Mouse (Mus musculus) heart, embryonic 15.5 days (tissue): ENCODE measurements at regions not wholly inside any gene's neighbourhood (a gene's known extent, or its start where the extent isn't known, plus 50 kb on each side); places are given as distances from the start of the nearest gene placed in this dataset.
A peak's percentile ranks its signal among the peaks of the same experiment; 100 is the strongest.

ENCODE experiments used
- ATAC-seq: fragments of 200-750 bp; cut with Nextera tagmentation; replicated peaks from 2 replicates; pipeline ENCODE4 v1.8.0; 2017; ENCODE audit warnings: low read depth, moderate TSS enrichment; ENCODE audit not compliant: insufficient number of reproducible peaks, insufficient read depth, low FRiP score
- H3K27ac ChIP-seq: fragments of 300-500 bp; sonication (generic); 2 replicates; pipeline ENCODE4 v1.5.1; 2015; ENCODE audit warnings: mild to moderate bottlenecking, inconsistent platforms
- H3K27me3 ChIP-seq: fragments of 300-500 bp; sonication (generic); 2 replicates; pipeline ENCODE4 v1.6.1; 2015; ENCODE audit warnings: inconsistent platforms
- H3K36me3 ChIP-seq: fragments of 300-500 bp; sonication (generic); 2 replicates; pipeline ENCODE4 v1.6.1; 2015; ENCODE audit warnings: mild to moderate bottlenecking, inconsistent platforms
- H3K4me1 ChIP-seq: fragments of 300-500 bp; sonication (generic); replicated peaks from 2 replicates; pipeline ENCODE4 v1.6.1; 2015; ENCODE audit warnings: inconsistent platforms
- H3K4me2 ChIP-seq: fragments of 300-500 bp; sonication (generic); 2 replicates; pipeline ENCODE4 v1.6.1; 2015; ENCODE audit warnings: inconsistent platforms, mild to moderate bottlenecking, moderate library complexity
- H3K4me3 ChIP-seq: fragments of 300-500 bp; sonication (generic); 2 replicates; pipeline ENCODE4 v1.5.1; 2015; ENCODE audit warnings: mild to moderate bottlenecking, inconsistent platforms
- H3K9ac ChIP-seq: fragments of 300-500 bp; sonication (generic); 2 replicates; pipeline ENCODE4 v1.6.1; 2015; ENCODE audit warnings: mild to moderate bottlenecking, inconsistent platforms
- H3K9me3 ChIP-seq: fragments of 300-500 bp; sonication (generic); replicated peaks from 2 replicates; pipeline ENCODE4 v1.6.1; 2016; ENCODE audit warnings: inconsistent platforms
- WGBS: fragments of 180-500 bp; shearing (Covaris S2); methylation state at CpG from one replicate; pipeline ENCODE4 v1.1.7; 2015; ENCODE audit warnings: mixed read lengths; 5-methylcytosine and 5-hydroxymethylcytosine counted together

DNA sequence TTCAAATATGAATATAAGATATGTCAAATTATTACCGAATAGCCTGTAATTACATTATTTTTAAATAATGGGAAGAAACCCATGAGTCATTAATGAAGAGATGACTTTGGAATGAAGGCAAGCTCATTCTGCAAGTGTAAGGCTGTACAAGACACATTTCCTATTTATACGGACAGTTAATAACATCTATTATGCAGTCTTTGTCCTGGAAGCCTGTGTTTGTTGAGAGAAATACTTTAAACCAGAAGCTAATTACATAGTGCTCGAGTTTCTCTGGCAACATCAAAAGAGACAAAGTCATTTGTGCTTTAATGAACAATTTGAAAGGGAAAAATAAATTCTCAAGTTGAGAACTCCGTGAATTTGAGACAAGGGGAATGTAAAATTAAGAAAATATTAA lies 242.5 kb upstream of the BC052040 start:
- ATAC-seq: no peak
- 77% methylated on average over 4 of the region's 4 CpGs for whole genome bisulfite sequencing
- no peaks in the 10 kb centered on the region for H3K27me3 ChIP-seq
- no peak overlapping the region for H3K4me2 ChIP-seq
- H3K27ac ChIP-seq: no peak overlapping the region
- no peak overlapping the region for H3K9ac ChIP-seq
- H3K9me3 ChIP-seq: no peaks in the 10 kb centered on the region
- no peaks in the 10 kb centered on the region for H3K36me3 ChIP-seq
- H3K4me3 ChIP-seq: no peak overlapping the region
- no peaks in the 10 kb centered on the region for H3K4me1 ChIP-seq

DNA sequence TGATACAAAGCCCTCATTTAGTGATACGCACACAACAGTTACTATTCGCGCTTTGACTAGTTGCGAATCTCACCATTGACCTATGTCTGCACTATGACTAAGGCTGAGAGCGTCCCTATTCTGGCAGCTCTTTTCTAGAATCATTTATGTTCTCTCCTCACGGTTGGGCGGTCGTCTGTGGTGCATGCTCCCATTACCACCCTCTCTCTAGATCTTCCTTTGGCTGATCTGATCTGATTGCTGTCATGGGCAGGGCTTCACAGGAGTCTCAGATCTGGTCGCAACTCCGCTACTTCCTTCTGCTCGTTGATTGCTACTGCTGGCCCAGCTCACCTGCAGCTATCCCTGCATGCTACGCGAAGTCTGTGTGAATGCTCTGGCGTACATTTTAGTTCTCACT lies 239.2 kb upstream of the BC052040 start:
- Histone ChIP-seq H3K9me3 (no peaks in the 10 kb centered on the region), H3K4me3 (no peak overlapping the region), H3K27me3 (no peaks in the 10 kb centered on the region), H3K36me3 (no peaks in the 10 kb centered on the region), H3K27ac (no peak overlapping the region), H3K4me2 (no peak overlapping the region), H3K9ac (no peak overlapping the region), H3K4me1 (no peaks in the 10 kb centered on the region)
- 89% methylated on average over 14 of the region's 14 CpGs for WGBS
- ATAC-seq: no peak

DNA sequence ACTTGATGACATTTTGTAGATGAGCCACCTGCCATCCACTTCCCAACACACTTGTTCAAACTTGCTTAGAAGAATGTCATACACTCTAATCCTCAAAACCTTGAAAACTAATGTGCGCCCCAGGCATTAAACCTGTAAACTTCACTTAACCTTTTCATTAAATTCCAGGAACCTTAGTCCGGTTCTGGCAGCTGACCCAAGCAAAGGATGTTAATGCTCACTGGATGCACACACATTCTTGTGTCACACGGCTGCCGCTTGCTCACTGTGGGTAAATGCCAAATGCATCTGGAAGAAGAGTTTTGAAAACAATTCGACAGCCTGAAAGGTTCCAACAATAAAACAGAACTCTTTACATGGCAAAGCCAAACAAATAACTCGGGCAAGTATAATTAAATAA lies 235.0 kb upstream of the BC052040 start:
- H3K4me2 ChIP-seq: no peak overlapping the region
- H3K9ac ChIP-seq: no peak overlapping the region
- no peaks in the 10 kb centered on the region for H3K27me3 ChIP-seq
- H3K36me3 ChIP-seq: no peaks in the 10 kb centered on the region
- no peak for ATAC-seq
- WGBS: 52% methylated on average over 6 of the region's 6 CpGs
- no peaks in the 10 kb centered on the region for H3K9me3 ChIP-seq
- no peak overlapping the region for H3K4me3 ChIP-seq
- H3K27ac ChIP-seq: no peak overlapping the region
- no peaks in the 10 kb centered on the region for H3K4me1 ChIP-seq

DNA sequence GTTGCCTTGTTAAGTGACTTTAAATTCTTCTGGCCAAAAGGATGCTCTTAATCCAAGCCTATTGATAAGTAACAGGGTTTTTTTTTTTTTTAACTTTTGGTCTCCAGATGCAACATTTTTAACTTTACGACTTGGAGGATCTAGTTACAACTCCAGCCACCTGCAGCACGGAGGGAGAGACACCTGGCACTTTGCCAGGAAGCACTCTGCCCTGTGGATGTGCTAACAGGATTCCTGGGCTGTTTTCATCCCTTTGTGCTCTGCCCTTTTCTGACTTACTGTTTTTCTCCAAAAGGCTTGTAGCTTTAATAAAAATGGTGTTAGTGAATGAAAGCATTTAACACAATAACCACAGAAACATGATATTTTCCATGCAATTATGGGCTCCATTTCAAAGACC lies 233.3 kb upstream of the BC052040 start:
- Histone ChIP-seq H3K27me3 (no peaks in the 10 kb centered on the region), H3K9me3 (no peaks in the 10 kb centered on the region), H3K36me3 (no peaks in the 10 kb centered on the region), H3K27ac (no peak overlapping the region), H3K4me1 (no peaks in the 10 kb centered on the region), H3K9ac (no peak overlapping the region), H3K4me2 (no peak overlapping the region), H3K4me3 (no peak overlapping the region)
- WGBS: 6% methylated on average over 2 of the region's 2 CpGs
- no peak for ATAC-seq

DNA sequence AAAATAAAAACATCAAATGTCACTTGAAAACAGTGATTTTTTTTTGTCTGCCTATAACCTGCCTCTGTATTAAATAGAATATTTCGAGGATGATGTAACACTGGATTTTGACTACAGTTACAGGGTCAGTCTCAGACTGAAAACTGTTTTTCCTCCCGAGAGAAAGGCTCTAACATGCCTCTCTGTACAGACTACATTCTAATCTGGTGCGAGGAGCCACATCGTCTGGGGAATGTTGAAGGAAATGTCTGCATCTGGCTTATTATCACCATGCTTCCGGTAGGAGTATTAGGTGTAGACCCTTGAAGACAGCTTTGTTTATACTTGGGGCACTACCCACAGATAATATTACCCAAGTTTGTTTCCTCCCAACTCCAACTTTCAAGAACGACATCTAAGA lies 210.4 kb upstream of the BC052040 start:
- H3K9me3 ChIP-seq: no peaks in the 10 kb centered on the region
- no peaks in the 10 kb centered on the region for H3K27me3 ChIP-seq
- no peaks in the 10 kb centered on the region for H3K36me3 ChIP-seq
- H3K9ac ChIP-seq: no peak overlapping the region
- WGBS: 31% methylated on average over 6 of the region's 6 CpGs
- no peak overlapping the region for H3K27ac ChIP-seq
- no peak overlapping the region for H3K4me3 ChIP-seq
- H3K4me2 ChIP-seq: no peak overlapping the region
- no peak; the same call in 1 of the 2 replicates for ATAC-seq
- no peaks in the 10 kb centered on the region for H3K4me1 ChIP-seq

DNA sequence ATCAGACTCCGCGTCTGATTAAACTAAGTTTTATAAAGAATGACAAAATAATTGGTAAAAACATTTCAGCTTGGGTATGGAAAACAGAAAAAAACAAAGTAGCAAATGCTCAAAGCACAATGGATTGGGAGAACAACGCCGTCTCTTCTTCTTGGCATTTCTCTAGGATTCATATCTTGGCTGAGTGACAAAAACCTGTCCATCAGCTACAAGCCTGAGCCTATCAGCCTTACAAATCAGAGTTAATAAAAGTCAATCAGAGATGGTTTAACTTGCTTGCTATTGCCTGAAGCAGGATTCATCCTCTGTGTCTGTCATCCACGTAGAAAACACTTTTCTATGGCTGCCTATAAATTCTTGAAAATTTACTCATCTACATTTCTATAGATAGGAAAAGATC lies 206.2 kb upstream of the BC052040 start:
- Histone ChIP-seq H3K9me3 (no peaks in the 10 kb centered on the region), H3K27ac (no peak overlapping the region), H3K4me2 (no peak overlapping the region), H3K9ac (no peak overlapping the region), H3K36me3 (no peaks in the 10 kb centered on the region), H3K27me3 (no peaks in the 10 kb centered on the region), H3K4me1 (no peaks in the 10 kb centered on the region), H3K4me3 (no peak overlapping the region)
- WGBS: 86% methylated on average over 5 of the region's 5 CpGs
- no peak for ATAC-seq

DNA sequence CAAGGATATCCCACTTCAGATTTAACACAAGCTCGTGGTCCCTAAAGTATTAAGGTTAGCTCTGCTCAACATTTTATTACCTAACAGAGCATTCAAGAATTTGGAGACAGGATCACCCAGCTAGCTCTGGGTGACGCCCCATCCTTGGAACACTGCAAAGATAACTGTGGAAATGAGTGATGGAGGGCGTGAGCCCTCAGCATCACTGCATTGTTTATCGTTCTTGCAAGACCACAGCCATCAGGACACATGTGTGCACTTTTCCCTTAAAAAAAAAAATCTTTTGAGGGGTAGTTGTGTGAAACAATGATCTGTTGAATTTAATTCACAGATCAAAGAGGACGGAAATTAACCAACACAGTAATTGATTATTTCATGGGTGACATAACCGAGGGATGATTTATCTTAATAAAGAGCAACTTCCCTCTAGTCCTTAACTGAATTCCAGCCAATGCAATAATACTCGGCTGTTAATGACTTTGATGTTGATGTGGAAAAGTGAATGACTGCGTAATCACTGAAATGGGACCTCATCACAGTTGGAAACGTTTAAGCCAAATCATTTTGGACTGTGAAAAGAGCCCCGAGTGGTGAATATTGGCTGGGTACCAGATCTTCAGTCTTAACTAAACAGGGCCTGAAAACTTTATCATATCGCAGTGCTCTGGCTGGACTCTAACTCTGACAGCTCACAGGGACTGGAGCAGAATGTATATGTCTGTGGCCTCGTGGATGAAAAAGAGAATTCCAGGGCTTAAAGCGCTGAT lies 196.9 kb upstream of the BC052040 start:
- Histone ChIP-seq H3K9ac (no peak overlapping the region), H3K4me2 (peak overlapping the region; percentile 44), H3K27ac (peak overlapping the region; percentile 83), H3K4me3 (peak overlapping the region; percentile 14), H3K27me3 (no peaks in the 10 kb centered on the region), H3K9me3 (no peaks in the 10 kb centered on the region), H3K36me3 (no peaks in the 10 kb centered on the region), H3K4me1 (peaks cover 17% of the 10 kb centered on the region)
- peak; percentile 81 for ATAC-seq
- WGBS: 27% methylated on average over 13 of the region's 13 CpGs

DNA sequence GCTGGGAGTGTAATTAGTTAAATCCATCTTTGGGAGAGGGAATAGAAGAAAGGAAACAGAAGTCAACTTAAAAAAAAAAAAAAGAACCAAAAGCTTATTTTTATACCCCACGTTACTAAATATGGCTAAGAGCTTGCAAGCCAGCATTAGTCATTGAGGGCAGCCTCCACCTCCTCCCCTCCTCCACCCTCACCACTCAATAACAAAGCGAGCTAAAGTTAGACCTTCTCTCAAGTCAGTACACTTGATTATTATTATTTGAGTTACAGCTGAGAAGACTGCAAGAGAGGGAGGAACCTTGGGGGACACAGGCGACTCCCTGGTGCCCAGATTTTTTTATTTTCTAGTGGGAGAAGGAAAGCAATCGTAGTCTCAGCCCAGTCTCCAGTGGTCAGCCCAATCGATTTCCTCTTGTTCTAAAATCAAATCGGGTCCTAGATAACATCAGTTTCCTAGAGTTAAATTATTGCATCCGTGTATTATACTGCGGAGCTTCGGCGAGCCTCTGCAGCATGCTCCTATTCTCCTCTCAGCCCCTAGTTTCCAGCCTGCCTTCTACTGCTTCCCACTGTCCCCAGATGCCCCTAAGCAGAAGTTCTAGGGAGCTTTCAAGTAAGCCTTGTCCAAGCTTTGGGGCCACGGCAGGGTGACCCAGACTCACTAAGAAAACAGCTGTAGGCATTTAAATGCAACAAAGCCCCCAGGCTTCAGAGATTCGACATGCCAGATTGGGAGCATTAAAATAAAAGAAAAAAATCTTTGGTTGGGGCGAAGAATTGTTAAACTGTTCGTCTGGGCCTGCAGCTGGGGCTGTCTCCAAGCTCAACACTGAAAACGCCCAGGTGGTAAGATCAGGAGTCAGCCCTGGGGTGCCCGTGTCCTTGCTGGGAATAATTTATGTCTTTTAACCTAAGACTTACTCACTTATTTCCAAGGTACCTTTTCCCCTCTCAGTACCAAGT lies 196.0 kb upstream of the BC052040 start:
- H3K4me3 ChIP-seq: peak overlapping the region; percentile 14
- 0 out of 2 replicates have a peak overlapping the region, but pooled peaks have one; percentile 9 for H3K9ac ChIP-seq
- H3K9me3 ChIP-seq: no peaks in the 10 kb centered on the region
- H3K4me2 ChIP-seq: peak overlapping the region; percentile 44
- no peaks in the 10 kb centered on the region for H3K27me3 ChIP-seq
- peaks cover 17% of the 10 kb centered on the region for H3K4me1 ChIP-seq
- peak; percentile 87 for ATAC-seq
- 26% methylated on average over 16 of the region's 16 CpGs for WGBS
- H3K27ac ChIP-seq: peak overlapping the region; percentile 83
- no peaks in the 10 kb centered on the region for H3K36me3 ChIP-seq

DNA sequence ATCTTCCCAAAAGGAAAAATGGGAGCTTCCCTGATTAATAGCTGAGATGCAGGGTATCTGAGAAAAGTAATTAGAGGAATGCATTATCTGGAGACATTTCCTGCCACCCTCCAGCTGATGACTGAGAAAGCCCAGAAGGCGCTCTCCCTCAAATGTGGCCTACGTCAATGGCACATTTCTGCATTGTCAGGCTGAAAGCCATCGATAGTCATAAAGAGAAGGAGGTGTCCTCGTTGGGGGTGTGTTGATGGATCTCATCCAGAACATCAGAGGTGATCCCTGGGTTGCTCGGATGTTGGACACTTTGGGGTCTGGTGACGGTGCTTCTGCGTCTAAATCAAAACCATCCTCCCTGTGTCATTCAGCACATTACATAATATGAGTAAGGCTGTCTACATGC lies 189.9 kb upstream of the BC052040 start:
- no peaks in the 10 kb centered on the region for H3K36me3 ChIP-seq
- H3K9me3 ChIP-seq: no peaks in the 10 kb centered on the region
- H3K9ac ChIP-seq: no peak overlapping the region
- H3K4me1 ChIP-seq: peaks cover 15% of the 10 kb centered on the region
- H3K27me3 ChIP-seq: no peaks in the 10 kb centered on the region
- no peak overlapping the region for H3K4me3 ChIP-seq
- ATAC-seq: no peak; the same call in 1 of the 2 replicates
- H3K4me2 ChIP-seq: no peak overlapping the region
- H3K27ac ChIP-seq: no peak overlapping the region
- 29% methylated on average over 7 of the region's 7 CpGs for WGBS

DNA sequence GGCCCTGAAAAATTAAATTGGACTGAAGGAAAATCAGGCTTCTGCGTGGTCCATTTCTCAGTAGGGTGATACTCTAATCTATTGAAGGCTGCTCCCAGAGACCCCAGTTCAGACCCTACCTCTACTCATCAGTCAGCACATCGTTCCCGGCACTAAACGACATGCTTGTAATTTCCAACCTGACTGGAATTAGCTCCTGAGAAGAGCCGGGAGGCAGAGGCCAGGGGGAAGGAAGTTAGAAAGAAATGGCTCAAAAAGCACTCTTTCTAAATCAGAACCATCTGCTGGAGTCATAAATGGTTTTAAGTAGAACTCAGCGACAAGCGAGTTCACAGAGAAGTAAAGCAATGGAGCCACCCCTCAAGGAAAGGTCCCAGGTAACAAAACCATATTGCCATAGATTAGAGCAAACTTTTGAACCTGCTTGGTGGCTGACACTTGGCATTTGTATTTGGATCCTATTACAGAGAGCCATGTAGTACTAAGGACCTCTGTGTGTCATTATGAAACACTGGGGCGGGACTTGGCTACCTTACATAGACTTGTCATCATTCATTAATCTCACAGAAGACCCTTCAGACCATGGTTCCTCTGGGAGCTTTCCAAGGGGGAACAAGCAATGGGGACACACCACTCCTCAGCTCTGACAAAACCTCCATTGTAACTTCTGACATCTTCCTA lies 189.3 kb upstream of the BC052040 start:
- Histone ChIP-seq H3K27me3 (no peaks in the 10 kb centered on the region), H3K4me1 (peaks cover 15% of the 10 kb centered on the region), H3K36me3 (no peaks in the 10 kb centered on the region), H3K9ac (no peak overlapping the region), H3K9me3 (no peaks in the 10 kb centered on the region), H3K4me3 (no peak overlapping the region), H3K4me2 (no peak overlapping the region), H3K27ac (peak overlapping the region; percentile 31; the same call in 1 of the 2 replicates)
- WGBS: 44% methylated on average over 8 of the region's 8 CpGs
- ATAC-seq: peak; percentile 66; the same call in 1 of the 2 replicates

DNA sequence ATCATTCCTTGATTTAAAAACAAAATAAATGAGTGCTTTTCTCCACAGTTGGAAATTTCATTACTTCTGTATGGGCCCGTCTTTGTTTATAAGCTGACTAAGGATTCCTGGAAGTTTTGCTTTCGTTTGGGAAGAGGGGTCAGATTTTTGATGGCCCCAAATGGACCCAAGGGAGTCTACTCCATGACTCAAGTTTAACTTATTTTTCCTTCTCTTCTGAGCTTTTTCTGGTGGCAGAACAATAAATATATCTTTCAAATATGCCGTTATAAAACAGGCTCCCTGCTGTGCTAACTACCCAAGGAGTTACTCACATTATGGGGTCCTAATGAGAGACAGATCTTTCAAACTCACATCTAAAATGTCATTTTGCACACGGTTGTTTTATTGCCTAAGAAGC lies 187.4 kb upstream of the BC052040 start:
- Histone ChIP-seq H3K36me3 (no peaks in the 10 kb centered on the region), H3K27me3 (no peaks in the 10 kb centered on the region), H3K4me2 (no peak overlapping the region), H3K4me1 (peaks cover 15% of the 10 kb centered on the region), H3K9me3 (no peaks in the 10 kb centered on the region), H3K9ac (no peak overlapping the region), H3K4me3 (no peak overlapping the region), H3K27ac (no peak overlapping the region)
- no peak for ATAC-seq
- WGBS: 68% methylated on average over 4 of the region's 4 CpGs
